10 mouse cellular contexts compared by ENCODE assay signal in the genomic region with DNA sequence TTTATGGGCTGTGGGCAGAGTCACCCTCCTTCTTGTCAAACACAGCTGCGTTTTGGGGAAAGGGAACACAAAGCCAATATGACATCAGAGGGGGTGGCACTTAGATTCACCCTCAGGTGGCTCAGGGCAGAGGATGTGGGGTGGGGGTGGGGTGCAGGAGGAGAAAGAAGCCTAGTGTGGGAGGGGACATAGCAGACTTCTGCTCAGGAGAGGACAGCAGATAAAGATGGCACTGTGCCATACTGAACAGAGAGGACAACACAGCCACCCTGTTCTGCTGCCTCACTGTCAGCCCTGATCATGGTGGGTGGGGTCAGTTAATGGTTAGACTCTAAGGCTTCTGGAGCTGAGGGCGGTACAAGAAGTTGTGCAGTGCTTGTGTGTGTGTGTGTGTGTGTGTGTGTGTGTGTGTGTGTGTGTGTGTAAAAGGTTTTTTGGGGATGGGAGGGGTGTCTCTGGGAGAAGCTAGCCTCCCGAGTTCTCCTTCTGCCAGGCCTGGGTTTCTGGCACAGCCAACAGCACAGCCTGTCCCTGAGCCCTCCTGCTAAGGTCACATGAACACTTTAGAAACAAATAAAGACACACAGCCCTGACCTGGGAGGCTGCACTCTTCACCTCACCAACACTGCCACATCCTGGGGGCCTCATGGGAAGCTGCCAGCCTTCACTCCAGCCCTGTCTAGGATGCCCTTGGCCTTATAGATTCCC. TPM values are rescaled to one million over a fixed set of nuclear protein-coding genes. Genes with fewer than 3 reads are reported as not detected.
DNase-seq lines count a peak whose midpoint lies in the region; ATAC-seq lines count a peak whose summit lies in the region.
"Had no signal": no experiment of that assay in that cellular context is flagged by ENCODE, and none has a peak within 500 bp of the region (broad histone marks: within the 10 kb centered on the region; RNA-seq: fewer than 3 reads in every experiment).

No protein-coding gene starts in this region.

- 0 out of 2 replicates have a peak overlapping the region, but pooled peaks have one; percentile 16 for H3K27ac ChIP-seq in intestine, embryonic 16.5 days (ENCODE audit: low read length)

- WGBS in intestine, embryonic 16.5 days: 33% methylated on average over 3 of the region's 3 CpGs

- peak; percentile 80 for ATAC-seq in intestine, embryonic 16.5 days
- no peak for ATAC-seq in activated CD4-positive, CD25-positive, alpha-beta regulatory T cell, adult 4 months

- intact Hi-C loops in heart, postnatal 25 days (cut with DNase I): no loop called here

- H3K36me3 ChIP-seq in intestine, embryonic 16.5 days (ENCODE audit: control insufficient read depth, insufficient read depth, low read length): no peaks in the 10 kb centered on the region
- H3K36me3 ChIP-seq: G1E had no signal

- H3K4me2 ChIP-seq in intestine, embryonic 16.5 days (ENCODE audit: low read depth, low read length): no peak overlapping the region

- peaks cover 4% of the 10 kb centered on the region; the same call in 1 of the 2 replicates for H3K4me1 ChIP-seq in intestine, embryonic 16.5 days (ENCODE audit: control insufficient read depth, insufficient read depth, low read length)

- H3K4me3 ChIP-seq in intestine, embryonic 16.5 days (ENCODE audit: low read length): no peak overlapping the region
- H3K4me3 ChIP-seq: erythroblast, embryonic 14.5 days had no signal

- H3K9ac ChIP-seq in intestine, embryonic 16.5 days (ENCODE audit: low read depth, low read length): no peak overlapping the region; the same call in 1 of the 2 replicates

- no peaks in the 10 kb centered on the region for H3K27me3 ChIP-seq in intestine, embryonic 16.5 days (replicated peaks; ENCODE audit: control insufficient read depth, insufficient read depth, low read length)

- peak; percentile 59 to 78 for DNase-seq in heart, adult 18-20 months
- no peak for DNase-seq in heart, postnatal 25 days (ENCODE audit: low spot score)
- DNase-seq in A20 (ENCODE audit: low read depth, low spot score): peak; percentile 23
- DNase-seq in cerebellum, adult 8-10 months: peak; percentile 50
- peak; percentile 19 for DNase-seq in telencephalon, adult 2 months (ENCODE audit: low read depth, low spot score)
- no peak for DNase-seq in ovary, postnatal 36 days (ENCODE audit: low spot score)

- H3K9me3 ChIP-seq in intestine, embryonic 16.5 days (ENCODE audit: control insufficient read depth, low read length): no peaks in the 10 kb centered on the region
- H3K9me3 ChIP-seq: G1E had no signal

RNA-seq across cellular contexts. Expression of a gene that starts 10.0 kb away (rescaled TPM):
- not detected for total RNA-seq in heart, adult 18-20 months (2021)
- not detected for total RNA-seq in heart, postnatal 25 days (2021)
- polyA plus RNA-seq in intestine, embryonic 16.5 days (2015; fragmentation: Nextera tagmentation; extraction: Ambion mirVana): 2.3 and 2.9 TPM in 2 replicates
- not detected for polyA plus RNA-seq in activated CD4-positive, CD25-positive, alpha-beta regulatory T cell, adult 4 months (2017; shearing (Covaris generic))
- total RNA-seq: G1E had no signal
- polyA plus RNA-seq: erythroblast, embryonic 14.5 days; G1E had no signal

RNA-seq across cellular contexts. Expression of a gene that starts 16.4 kb away (rescaled TPM):
- 1 to 10 TPM; 7.8 to 9.2 TPM for total RNA-seq in heart, adult 18-20 months (2021)
- 1 to 10 TPM; 7.4 to 9.4 TPM for total RNA-seq in heart, postnatal 25 days (2021)
- polyA plus RNA-seq in intestine, embryonic 16.5 days (2015; fragmentation: Nextera tagmentation; extraction: Ambion mirVana): 5.9 and 8.4 TPM in 2 replicates
- not detected for polyA plus RNA-seq in activated CD4-positive, CD25-positive, alpha-beta regulatory T cell, adult 4 months (2017; shearing (Covaris generic))
- total RNA-seq: G1E had no signal
- polyA plus RNA-seq: G1E had no signal

Comparison
In these comparisons a context has a peak if more than half of its experiments do, and no peak if none do; other contexts are left out.
1. DNase-seq: peak in heart, adult 18-20 months (2 of 2), A20 (single experiment), cerebellum, adult 8-10 months (single experiment) and telencephalon, adult 2 months (single experiment); none in heart, postnatal 25 days (single experiment) and ovary, postnatal 36 days (single experiment).